Mouse (Mus musculus) midbrain, embryonic 13.5 days (tissue): ENCODE data around the gene Tmem19. TPM values are rescaled to one million over a fixed set of nuclear protein-coding genes. Genes with fewer than 3 reads are reported as not detected.

ENCODE experiments used
- ATAC-seq: fragments of 200-750 bp; cut with Nextera tagmentation; 2 replicates; pipeline ENCODE4 v1.8.0; 2017; ENCODE audit warnings: mild to moderate bottlenecking, moderate TSS enrichment, moderate library complexity
- H3K27ac ChIP-seq: fragments of 300-500 bp; sonication (generic); 2 replicates; pipeline ENCODE4 v1.5.1; 2015; ENCODE audit warnings: inconsistent platforms, mild to moderate bottlenecking, moderate library complexity
- H3K27me3 ChIP-seq: fragments of 300-500 bp; sonication (generic); 2 replicates; pipeline ENCODE4 v1.6.1; 2015; ENCODE audit warnings: mild to moderate bottlenecking, inconsistent platforms
- H3K36me3 ChIP-seq: fragments of 300-500 bp; sonication (generic); 2 replicates; pipeline ENCODE4 v1.6.1; 2015; ENCODE audit warnings: mild to moderate bottlenecking, inconsistent platforms
- H3K4me1 ChIP-seq: fragments of 300-500 bp; sonication (generic); replicated peaks from 2 replicates; pipeline ENCODE4 v1.6.1; 2015; ENCODE audit warnings: inconsistent platforms
- H3K4me2 ChIP-seq: fragments of 300-500 bp; sonication (generic); replicated peaks from 2 replicates; pipeline ENCODE4 v1.6.1; 2015; ENCODE audit warnings: moderate library complexity, mild to moderate bottlenecking, inconsistent platforms
- H3K4me3 ChIP-seq: fragments of 300-500 bp; sonication (generic); replicated peaks from 2 replicates; pipeline ENCODE4 v1.5.1; 2015; ENCODE audit warnings: mild to moderate bottlenecking, inconsistent platforms
- H3K9ac ChIP-seq: fragments of 300-500 bp; sonication (generic); replicated peaks from 2 replicates; pipeline ENCODE4 v1.6.1; 2015; ENCODE audit warnings: mild to moderate bottlenecking, inconsistent platforms
- H3K9me3 ChIP-seq: fragments of 300-500 bp; sonication (generic); 2 replicates; pipeline ENCODE4 v1.6.1; 2016; ENCODE audit warnings: mild to moderate bottlenecking, inconsistent platforms
- WGBS: fragments of 180-500 bp; shearing (Covaris S2); methylation state at CpG from one replicate; pipeline ENCODE4 v1.1.7; 2015; 5-methylcytosine and 5-hydroxymethylcytosine counted together
- polyA plus RNA-seq: library from polyadenylated mRNA; unstranded; fragments of >200 nt; fragmentation: Nextera tagmentation; extraction: Ambion mirVana; gene quantifications from 2 replicates; pipeline ENCODE4 v1.2.1, GENCODE M21; 2015

Tmem19 gene
- polyA plus RNA-seq, 1 experiment from 2014 or later = 41.9 TPM

- peak; percentile 91 for ATAC-seq
- Histone ChIP-seq H3K36me3 (no peaks in the 10 kb centered on the region), H3K27ac (peak within 1 kb of the TSS; percentile 94), H3K9ac (peak within 1 kb of the TSS; percentile 94), H3K4me1 (peaks cover 41% of the 10 kb centered on the region), H3K4me2 (peak within 1 kb of the TSS; percentile 82), H3K4me3 (peak within 1 kb of the TSS; percentile 96), H3K9me3 (no peaks in the 10 kb centered on the region), H3K27me3 (no peaks in the 10 kb centered on the region)
- under 1% methylated on average over 48 of the region's 48 CpGs for WGBS
Measured at GRCm38 (mm10) chr10:115315473-115316171, 46.7 kb downstream of the Tmem19 start, which contains the start of gene Rab21. Gene Rab21 (minus strand): TSS chr10:115315594.

- Histone ChIP-seq H3K27me3 (no peaks in the 10 kb centered on the region), H3K9me3 (no peaks in the 10 kb centered on the region), H3K4me3 (peak overlapping the region; percentile 96), H3K4me2 (peak overlapping the region; percentile 82), H3K36me3 (no peaks in the 10 kb centered on the region), H3K4me1 (peaks cover 43% of the 10 kb centered on the region), H3K27ac (peak overlapping the region; percentile 94), H3K9ac (peak overlapping the region; percentile 94)
- ATAC-seq = peak; percentile 81
- WGBS = 2% methylated on average over 46 of the region's 73 CpGs
Measured at GRCm38 (mm10) chr10:115314582-115315452, 47.5 kb downstream of the Tmem19 start.

- H3K9ac ChIP-seq = peak overlapping the region; percentile 94
- H3K9me3 ChIP-seq = no peaks in the 10 kb centered on the region
- ATAC-seq = no peak
- H3K27me3 ChIP-seq = no peaks in the 10 kb centered on the region
- peak overlapping the region; percentile 96 for H3K4me3 ChIP-seq
- H3K4me2 ChIP-seq = peak overlapping the region; percentile 82
- no peak overlapping the region for H3K27ac ChIP-seq
- 29% methylated on average over 6 of the region's 6 CpGs for WGBS
- no peaks in the 10 kb centered on the region for H3K36me3 ChIP-seq
- peaks cover 43% of the 10 kb centered on the region for H3K4me1 ChIP-seq
Measured at GRCm38 (mm10) chr10:115314287-115314581, 48.1 kb downstream of the Tmem19 start.

- Histone ChIP-seq H3K9ac (peak overlapping the region; percentile 94), H3K4me2 (peak overlapping the region; percentile 82), H3K4me3 (peak overlapping the region; percentile 96), H3K4me1 (peaks cover 43% of the 10 kb centered on the region), H3K27ac (no peak overlapping the region), H3K36me3 (no peaks in the 10 kb centered on the region), H3K9me3 (no peaks in the 10 kb centered on the region), H3K27me3 (no peaks in the 10 kb centered on the region)
- WGBS = 68% methylated on average over 14 of the region's 14 CpGs
- no peak for ATAC-seq
Measured at GRCm38 (mm10) chr10:115313641-115314286, 48.5 kb downstream of the Tmem19 start.

- no peak for ATAC-seq
- H3K4me2 ChIP-seq = peak overlapping the region; percentile 6
- WGBS = 68% methylated on average over 3 of the region's 3 CpGs
Measured at GRCm38 (mm10) chr10:115312732-115313131, 49.6 kb downstream of the Tmem19 start.

GRCm38 (mm10) chr10:115312194-115312593, 50.1 kb downstream of the Tmem19 start:
- H3K4me2 ChIP-seq = peak overlapping the region; percentile 6; the same call in 1 of the 2 replicates
- 89% methylated on average over 5 of the region's 5 CpGs for WGBS
- H3K36me3 ChIP-seq = no peaks in the 10 kb centered on the region
- H3K27me3 ChIP-seq = no peaks in the 10 kb centered on the region
- no peaks in the 10 kb centered on the region for H3K9me3 ChIP-seq
- no peak overlapping the region for H3K27ac ChIP-seq
- H3K4me1 ChIP-seq = peaks cover 43% of the 10 kb centered on the region
- H3K4me3 ChIP-seq = no peak overlapping the region
- H3K9ac ChIP-seq = no peak overlapping the region
- no peak for ATAC-seq

More at GRCm38 (mm10) chr10:115312732-115313131, 49.6 kb downstream of the Tmem19 start:
- Histone ChIP-seq H3K9ac (no peak overlapping the region), H3K4me3 (no peak overlapping the region), H3K27me3 (no peaks in the 10 kb centered on the region), H3K27ac (no peak overlapping the region), H3K9me3 (no peaks in the 10 kb centered on the region), H3K36me3 (no peaks in the 10 kb centered on the region), H3K4me1 (peaks cover 43% of the 10 kb centered on the region)

- Histone ChIP-seq H3K27ac (no peak overlapping the region), H3K4me1 (peaks cover 41% of the 10 kb centered on the region), H3K4me2 (no peak overlapping the region), H3K36me3 (no peaks in the 10 kb centered on the region), H3K4me3 (no peak overlapping the region), H3K27me3 (no peaks in the 10 kb centered on the region), H3K9ac (no peak overlapping the region), H3K9me3 (no peaks in the 10 kb centered on the region)
- no peak for ATAC-seq
- WGBS = 87% methylated on average over 14 of the region's 14 CpGs
Measured at GRCm38 (mm10) chr10:115311263-115311965, 50.9 kb downstream of the Tmem19 start.

GRCm38 (mm10) chr10:115309191-115309590, 53.1 kb downstream of the Tmem19 start:
- WGBS = 90% methylated on average over 4 of the region's 4 CpGs
- no peak for ATAC-seq
- no peaks in the 10 kb centered on the region for H3K9me3 ChIP-seq

GRCm38 (mm10) chr10:115307331-115307875, 54.9 kb downstream of the Tmem19 start:
- H3K9ac ChIP-seq = no peak overlapping the region
- H3K27ac ChIP-seq = no peak overlapping the region
- 93% methylated on average over 7 of the region's 7 CpGs for WGBS
- peaks cover 17% of the 10 kb centered on the region for H3K4me1 ChIP-seq
- H3K9me3 ChIP-seq = no peaks in the 10 kb centered on the region
- ATAC-seq = no peak
- no peak overlapping the region for H3K4me3 ChIP-seq
- H3K36me3 ChIP-seq = peaks cover 8% of the 10 kb centered on the region
- no peak overlapping the region for H3K4me2 ChIP-seq
- no peaks in the 10 kb centered on the region for H3K27me3 ChIP-seq

More at GRCm38 (mm10) chr10:115309191-115309590, 53.1 kb downstream of the Tmem19 start:
- H3K4me1 ChIP-seq = peaks cover 34% of the 10 kb centered on the region
- H3K4me3 ChIP-seq = no peak overlapping the region
- no peak overlapping the region for H3K4me2 ChIP-seq
- H3K27me3 ChIP-seq = no peaks in the 10 kb centered on the region
- H3K36me3 ChIP-seq = peaks cover 3% of the 10 kb centered on the region; the same call in 1 of the 2 replicates
- no peak overlapping the region for H3K9ac ChIP-seq
- no peak overlapping the region for H3K27ac ChIP-seq

- WGBS = 94% methylated on average over 4 of the region's 4 CpGs
- H3K36me3 ChIP-seq = peaks cover 47% of the 10 kb centered on the region
- no peaks in the 10 kb centered on the region for H3K27me3 ChIP-seq
- no peaks in the 10 kb centered on the region for H3K9me3 ChIP-seq
- ATAC-seq = no peak
- no peak overlapping the region for H3K4me3 ChIP-seq
- H3K4me2 ChIP-seq = no peak overlapping the region
- no peak overlapping the region for H3K9ac ChIP-seq
- H3K4me1 ChIP-seq = no peaks in the 10 kb centered on the region
- H3K27ac ChIP-seq = no peak overlapping the region
Measured at GRCm38 (mm10) chr10:115298683-115299082, 63.6 kb downstream of the Tmem19 start.

GRCm38 (mm10) chr10:115297582-115297981, 64.7 kb downstream of the Tmem19 start:
- no peak for ATAC-seq
- WGBS = 90% methylated on average over 5 of the region's 5 CpGs
- no peak overlapping the region for H3K27ac ChIP-seq
- no peaks in the 10 kb centered on the region for H3K4me1 ChIP-seq
- H3K4me3 ChIP-seq = no peak overlapping the region
- H3K36me3 ChIP-seq = peaks cover 57% of the 10 kb centered on the region
- no peak overlapping the region for H3K4me2 ChIP-seq
- H3K9me3 ChIP-seq = no peaks in the 10 kb centered on the region
- H3K27me3 ChIP-seq = no peaks in the 10 kb centered on the region
- H3K9ac ChIP-seq = no peak overlapping the region
